Mouse (Mus musculus) T-helper 1 cell (primary cell): ENCODE results near the gene Cfl1.

Experiments used
- in situ Hi-C: fragments of 300-600 bp; cut with MboI, MseI; formaldehyde crosslinking; loops from one replicate; pipeline ENCODE4 v1.15.1; 2025; ENCODE audit warnings: high pct_unique_total_duplicates

The Cfl1 gene

GRCm38 (mm10) chr19:5529325-5530137, 39.3 kb downstream of the Cfl1 start:
- in situ Hi-C loops = no loop called here

DNA sequence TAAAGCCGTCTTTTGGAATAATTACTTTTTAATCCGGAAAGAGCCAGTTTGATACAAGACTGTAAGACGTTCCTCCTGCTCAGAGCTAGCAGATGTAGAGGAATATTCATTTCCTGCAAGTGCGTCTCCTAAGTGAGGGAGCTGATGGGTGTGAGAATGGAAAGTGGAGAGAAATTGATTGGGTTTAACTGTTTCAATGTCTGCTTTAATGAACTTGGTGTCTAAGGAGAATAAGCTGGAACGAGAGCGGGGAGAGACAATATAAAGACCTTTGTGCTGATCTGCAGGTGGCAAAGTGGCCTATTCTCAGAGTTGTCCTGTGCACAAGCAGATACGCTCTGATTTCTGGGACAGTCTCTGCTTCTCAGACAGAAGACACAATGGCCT, 39.9 kb downstream of the Cfl1 start:
- in situ Hi-C loops = no loop called here

GRCm38 (mm10) chr19:5532520-5532919, 42.3 kb downstream of the Cfl1 start:
- in situ Hi-C loops = no loop called here

DNA sequence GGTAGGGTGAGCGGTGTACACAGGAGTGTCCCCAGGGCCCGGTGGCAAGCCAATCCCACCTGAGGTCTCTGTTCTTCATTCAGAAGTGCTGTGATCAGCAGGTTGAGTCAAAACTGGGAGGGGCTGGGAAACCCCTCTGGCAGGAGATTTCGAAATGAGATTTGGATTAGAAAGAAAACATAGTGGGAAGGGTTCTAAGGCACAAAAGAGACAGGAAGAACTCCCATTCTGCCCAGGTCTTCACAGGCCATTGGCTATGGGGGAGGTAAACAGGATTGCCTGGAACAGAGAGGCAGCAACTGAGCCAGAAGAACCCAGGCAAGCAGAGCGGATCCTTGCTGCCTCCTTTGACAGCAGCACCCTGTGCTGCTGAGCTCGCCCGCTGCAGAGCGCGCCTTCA, 48.5 kb downstream of the Cfl1 start:
- in situ Hi-C loops = loop anchor here (5.0 kb wide), 1 partner anchor 64 kb away; the partner anchor contains the start of gene Rnaseh2c

- in situ Hi-C loops = no loop called here
These were observed 53.1 kb downstream of the Cfl1 start for GRCm38 (mm10) chr19:5543362-5543761.

DNA sequence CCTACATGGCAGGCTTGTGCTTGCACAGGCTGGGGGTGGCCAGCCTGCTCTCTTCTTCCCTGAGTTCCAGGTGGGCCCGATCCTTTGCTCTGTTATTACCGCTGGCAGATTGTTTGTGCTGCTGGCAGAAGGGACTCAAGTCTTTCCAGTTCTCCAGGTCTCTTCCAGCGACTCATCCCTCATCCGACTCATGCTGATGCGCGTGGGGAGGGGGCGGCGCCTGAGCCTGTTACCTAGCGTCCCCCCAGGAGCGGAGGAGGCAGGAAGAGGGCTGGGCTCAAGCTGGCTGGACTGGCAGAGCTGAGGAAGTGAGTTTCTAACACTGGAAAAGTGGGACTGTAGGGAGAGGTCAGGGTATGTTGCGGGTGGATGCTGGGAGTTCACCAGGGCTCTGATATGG, 53.8 kb downstream of the Cfl1 start:
- in situ Hi-C loops = no loop called here
